Mouse (Mus musculus) stomach, embryonic 14.5 days (tissue): Measurements from ENCODE around the gene Mecom. TPM values are rescaled to one million over a fixed set of nuclear protein-coding genes. Genes with fewer than 3 reads are reported as not detected.

ENCODE experiments used
- ATAC-seq: fragments of 200-750 bp; cut with Nextera tagmentation; 2 replicates; pipeline ENCODE4 v1.8.0; 2017; ENCODE audit warnings: low read depth, moderate TSS enrichment; ENCODE audit not compliant: insufficient number of reproducible peaks, insufficient read depth, low FRiP score
- H3K27ac ChIP-seq: fragments of 300-500 bp; sonication (generic); 2 replicates; pipeline ENCODE4 v1.5.1; 2014; ENCODE audit warnings: mild to moderate bottlenecking, low read length, moderate library complexity, mixed read lengths
- H3K27me3 ChIP-seq: fragments of 300-500 bp; sonication (generic); 2 replicates; pipeline ENCODE4 v1.6.1; 2014; ENCODE audit warnings: low read length, control low read depth, mixed read lengths; ENCODE audit not compliant: control insufficient read depth, insufficient read depth
- H3K36me3 ChIP-seq: fragments of 300-500 bp; sonication (generic); 2 replicates; pipeline ENCODE4 v1.6.1; 2014; ENCODE audit warnings: mild to moderate bottlenecking, control low read depth, low read length, moderate library complexity, mixed read lengths; ENCODE audit not compliant: control insufficient read depth, insufficient read depth
- H3K4me1 ChIP-seq: fragments of 300-500 bp; sonication (generic); 2 replicates; pipeline ENCODE4 v1.6.1; 2014; ENCODE audit warnings: low read length, control low read depth, mixed read lengths; ENCODE audit not compliant: control insufficient read depth, insufficient read depth
- H3K4me2 ChIP-seq: fragments of 300-500 bp; sonication (generic); replicated peaks from 2 replicates; pipeline ENCODE4 v1.6.1; 2014; ENCODE audit warnings: low read depth, low read length, control low read depth
- H3K4me3 ChIP-seq: fragments of 300-500 bp; sonication (generic); 2 replicates; pipeline ENCODE4 v1.5.1; 2014; ENCODE audit warnings: low read depth, low read length, control low read depth
- H3K9ac ChIP-seq: fragments of 300-500 bp; sonication (generic); replicated peaks from 2 replicates; pipeline ENCODE4 v1.6.1; 2014; ENCODE audit warnings: low read depth, mild to moderate bottlenecking, control low read depth, low read length, moderate library complexity, mixed read lengths
- H3K9me3 ChIP-seq: fragments of 300-500 bp; sonication (generic); 2 replicates; pipeline ENCODE4 v1.6.1; 2016; ENCODE audit warnings: low read depth, low read length, control low read depth; ENCODE audit not compliant: control insufficient read depth
- WGBS: fragments of 180-500 bp; shearing (Covaris S2); extraction: QIAGEN DNeasy Blood & Tissue Kit; methylation state at CpG from one replicate; pipeline ENCODE4 v1.1.7; 2014; 5-methylcytosine and 5-hydroxymethylcytosine counted together
- polyA plus RNA-seq: library from polyadenylated mRNA; unstranded; fragments of >200 nt; fragmentation: Nextera tagmentation; extraction: Ambion mirVana; gene quantifications from 2 replicates; pipeline ENCODE4 v1.2.1, GENCODE M21; 2014

Gene Mecom
- polyA plus RNA-seq, 1 experiment from 2014 or later: 101 TPM

GRCm38 (mm10) chr3:29903596-29904308 lies 644.1 kb downstream of the Mecom start:
- ATAC-seq: no peak

More at GRCm38 (mm10) chr3:29903596-29904308, 644.1 kb downstream of the Mecom start:
- Histone ChIP-seq H3K27me3 (no peaks in the 10 kb centered on the region), H3K27ac (no peak overlapping the region), H3K4me3 (no peak overlapping the region), H3K9me3 (no peaks in the 10 kb centered on the region), H3K9ac (no peak overlapping the region), H3K4me2 (no peak overlapping the region), H3K36me3 (no peaks in the 10 kb centered on the region), H3K4me1 (no peaks in the 10 kb centered on the region)
- 74% methylated on average over 11 of the region's 11 CpGs for WGBS

Other genes starting within 250 kb of the Mecom start
- gene Actrt3, start 51.9 kb upstream of the Mecom start, polyA plus RNA-seq: not detected in 2 replicates
- gene Mynn, start 54.1 kb upstream of the Mecom start, polyA plus RNA-seq: 28.5 and 30.2 TPM in 2 replicates
- gene Lrriq4, start 96.5 kb upstream of the Mecom start, polyA plus RNA-seq: not detected in 2 replicates
- gene Lrrc34, start 99.9 kb upstream of the Mecom start, polyA plus RNA-seq: 1.1 and 1.4 TPM in 2 replicates
- gene Lrrc31, start 151.8 kb upstream of the Mecom start, polyA plus RNA-seq: 0.39 and 1.4 TPM in 2 replicates
- not detected in 2 replicates for gene Samd7, start 198.3 kb upstream of the Mecom start, polyA plus RNA-seq
- gene Sec62, start 244.9 kb upstream of the Mecom start, polyA plus RNA-seq: 101 and 106 TPM in 2 replicates